Mouse (Mus musculus): ENCODE measurements around the gene Slc36a2.

- TF ChIP-seq CTCF (IDR thresholded peaks at IDR 0.05; ENCODE audit: low read depth) (no peak), EP300 (IDR thresholded peaks at IDR 0.05; ENCODE audit: low read depth) (no peak)
Measured at GRCm38 (mm10) chr11:55216061-55216460, 31.2 kb upstream of the Slc36a2 start.
